Mouse (Mus musculus) R1 (cell line): ENCODE data around the gene Rgl1.
"Not testable (repeated sequence)": the region's sequence is repeated elsewhere in the genome, so short reads cannot be mapped to it uniquely, and the experiment has no call there.

ENCODE experiments used
- DNase-seq: peaks from one replicate; pipeline ENCODE4 v3.0.0-alpha.2; 2018; ENCODE audit warnings: low read depth, low spot score

Gene Rgl1

DNA sequence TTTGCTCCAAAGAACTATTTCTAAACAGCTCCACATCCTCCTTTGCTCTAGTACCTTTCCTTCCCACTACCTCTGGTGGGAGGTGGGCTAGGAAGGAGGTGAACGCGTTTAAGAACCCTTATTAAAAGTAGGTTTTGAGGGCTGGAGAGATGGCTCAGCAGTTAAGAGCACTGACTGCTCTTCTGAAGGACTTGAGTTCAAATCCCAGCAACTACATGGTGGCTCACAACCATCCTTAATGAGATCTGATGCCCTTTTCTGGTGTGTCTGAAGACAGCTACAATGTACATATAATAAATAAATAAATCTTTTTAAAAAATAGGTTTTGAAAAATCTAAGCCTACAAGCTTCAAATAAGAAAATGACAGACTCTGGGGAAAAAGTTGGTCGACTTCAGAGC is 19.3 kb upstream of the Rgl1 start:
- not testable (repeated sequence) for DNase-seq

DNA sequence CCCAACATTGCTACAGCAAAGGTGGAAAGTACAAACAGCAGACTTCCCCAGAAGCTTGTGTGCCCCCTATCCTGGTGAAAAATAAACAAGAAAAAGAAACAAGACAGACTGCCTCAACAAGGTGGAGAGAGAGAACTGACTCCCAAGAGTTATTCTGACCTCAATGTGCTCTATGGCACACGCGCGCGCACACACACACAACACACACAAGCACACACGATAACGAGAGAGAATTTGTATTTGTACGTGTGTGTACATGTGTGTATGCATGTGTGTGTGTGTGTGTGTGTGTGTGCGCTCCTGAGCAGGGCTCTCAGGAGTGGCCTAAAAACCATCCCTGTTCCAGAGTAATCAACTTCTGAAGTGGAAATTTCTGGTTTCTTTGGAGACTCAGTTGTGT is 18.5 kb upstream of the Rgl1 start:
- DNase-seq, result no peak

DNA sequence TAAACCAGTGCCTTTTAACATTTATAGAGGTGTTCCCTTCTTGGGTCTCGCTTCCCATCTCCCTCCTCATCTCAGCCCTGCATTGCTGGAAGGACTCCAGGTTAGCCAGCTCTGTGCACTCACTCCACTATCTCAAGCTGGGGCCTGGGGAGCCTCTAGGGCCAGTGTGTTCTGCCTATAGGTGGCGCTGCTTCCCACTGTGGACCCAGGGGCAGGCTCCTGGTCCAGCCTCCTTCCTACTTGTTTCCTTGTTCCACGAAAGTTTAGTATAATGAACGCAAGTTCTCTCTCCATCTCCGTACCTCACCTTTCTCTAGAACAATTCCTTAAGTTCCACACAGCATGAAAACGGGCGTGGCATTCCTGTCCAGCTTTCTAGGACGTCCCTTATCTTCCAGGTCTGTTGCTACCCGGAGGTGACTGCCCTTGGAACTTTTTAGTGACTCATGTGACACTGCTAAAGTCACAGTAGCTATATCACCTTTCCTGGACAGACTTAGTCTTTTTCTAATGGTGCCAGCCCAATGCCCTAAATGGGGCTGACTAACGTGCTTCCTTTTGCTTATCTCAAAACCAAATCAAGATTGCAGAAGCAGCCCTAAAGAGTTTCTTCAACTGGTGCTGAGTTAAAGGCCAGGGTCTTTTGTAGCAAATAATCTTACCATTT is 13.1 kb upstream of the Rgl1 start:
- DNase-seq, result peak; percentile 77

DNA sequence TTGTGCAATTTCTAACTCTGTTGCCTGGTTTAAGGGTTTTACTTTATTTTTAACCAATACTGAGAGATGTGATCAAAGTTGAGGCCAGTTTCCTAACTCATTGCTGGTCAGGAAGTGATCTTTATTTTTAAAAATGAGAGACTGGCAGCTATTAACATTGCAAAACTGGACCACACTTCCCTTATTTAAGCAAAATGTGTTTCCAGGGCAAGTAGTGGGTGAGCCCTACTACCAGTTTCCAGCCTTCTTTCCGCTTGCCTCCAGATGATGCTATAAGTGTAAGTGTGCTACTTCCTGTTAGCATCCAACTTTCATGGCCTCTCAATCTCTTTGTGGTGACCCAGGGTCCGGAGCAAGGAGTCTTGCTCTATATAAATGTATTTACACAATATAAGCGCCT is 8.4 kb upstream of the Rgl1 start:
- not testable (repeated sequence) for DNase-seq

DNA sequence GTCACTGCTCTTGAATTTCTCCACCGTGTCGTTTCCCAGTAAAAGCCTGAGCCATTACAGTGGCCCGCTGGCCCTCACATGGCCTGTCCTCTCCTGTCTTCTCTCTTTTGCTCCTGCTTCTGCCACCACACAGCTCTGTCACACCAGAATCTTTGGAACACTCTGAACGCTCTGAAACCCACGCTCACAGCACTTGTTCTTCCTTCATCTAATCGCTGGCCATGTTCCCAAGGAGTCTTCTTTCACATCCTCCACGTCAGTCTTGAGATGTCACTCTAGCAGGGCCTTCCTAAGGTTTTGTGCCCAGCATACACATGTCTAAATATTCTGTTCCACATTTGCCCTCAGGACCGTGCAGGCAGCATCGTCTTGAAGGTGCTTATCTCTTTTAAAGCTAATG is 4.9 kb upstream of the Rgl1 start:
- no peak for DNase-seq

DNA sequence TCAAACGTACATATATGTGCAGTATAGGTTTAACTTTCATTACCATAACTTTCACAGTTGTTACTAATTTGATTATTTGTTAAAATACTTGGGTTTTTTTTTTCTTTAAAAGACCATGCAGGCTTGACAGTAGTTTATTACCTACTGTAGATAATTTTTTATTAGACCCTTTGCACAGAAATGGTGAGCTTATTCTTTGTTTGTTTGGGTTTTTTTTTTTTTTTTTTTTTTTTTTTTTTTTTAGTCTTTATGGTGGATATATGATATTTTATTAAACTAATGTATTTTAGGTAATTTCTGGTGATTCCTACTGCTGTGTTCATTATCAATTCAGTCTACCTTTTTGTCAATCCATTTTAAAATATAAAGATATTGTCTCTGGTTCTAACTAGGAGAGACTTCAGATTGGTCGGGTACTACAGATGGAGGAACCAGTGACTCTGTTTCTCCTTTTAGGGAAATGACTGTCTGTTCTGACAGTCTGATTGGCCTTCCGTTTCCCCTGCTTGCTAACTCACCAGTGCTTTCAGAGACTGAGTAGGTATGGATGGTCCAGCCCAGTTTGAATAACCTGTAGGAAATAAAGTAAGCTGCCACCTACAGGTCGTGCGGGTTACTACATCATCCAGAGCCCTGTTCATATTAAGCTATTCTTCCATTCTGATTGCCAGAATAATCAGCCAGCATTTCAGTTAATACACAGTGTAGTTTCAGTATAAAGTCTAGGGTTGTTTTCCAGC is 1.8 kb upstream of the Rgl1 start:
- peak; percentile 95 for DNase-seq

DNA sequence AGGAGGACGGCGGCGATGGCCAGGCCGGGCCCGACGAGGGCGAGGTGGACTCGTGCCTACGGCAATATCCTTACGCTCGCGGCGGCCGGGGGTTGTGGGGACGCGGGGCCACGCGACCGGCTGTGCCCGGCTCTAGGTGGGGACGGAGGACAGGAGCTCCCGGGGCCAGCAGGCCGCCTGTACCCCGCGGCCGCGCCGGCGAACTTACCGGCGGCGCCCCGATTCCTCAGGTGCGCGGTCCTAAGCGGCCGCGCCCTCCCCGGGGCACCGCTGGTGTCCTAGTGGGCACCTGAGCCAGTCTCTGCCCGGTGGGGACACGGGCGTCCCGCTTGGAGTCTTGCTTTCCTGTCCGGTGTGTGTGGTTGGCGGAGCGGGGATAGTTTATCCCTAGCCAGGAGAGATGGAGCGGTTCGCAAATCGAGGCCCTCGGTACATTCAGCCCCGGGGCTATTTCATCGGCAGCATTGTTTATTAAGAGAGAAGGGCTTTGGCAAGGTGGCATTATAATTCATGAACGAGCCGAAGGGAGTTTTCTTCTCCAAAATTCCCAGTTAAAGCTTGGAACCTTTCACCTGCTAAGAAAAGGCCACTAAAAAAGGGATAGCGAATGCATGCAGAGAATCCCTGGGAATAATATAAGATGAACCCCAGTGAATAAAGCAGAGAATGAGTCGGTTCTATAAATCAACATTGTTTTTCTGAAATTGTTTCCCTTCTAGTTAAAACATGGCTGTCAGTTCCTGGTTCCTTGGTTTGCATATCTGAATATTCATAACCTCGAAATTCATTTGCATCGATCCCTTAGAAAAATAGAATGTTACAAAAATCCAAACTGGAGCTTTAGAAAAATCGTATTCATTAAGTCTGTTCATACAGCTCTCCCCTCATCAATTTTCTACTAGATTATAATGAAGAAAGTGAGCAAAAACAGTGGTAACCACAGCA is 925 bp upstream of the Rgl1 start:
- peak; percentile 34 for DNase-seq

DNA sequence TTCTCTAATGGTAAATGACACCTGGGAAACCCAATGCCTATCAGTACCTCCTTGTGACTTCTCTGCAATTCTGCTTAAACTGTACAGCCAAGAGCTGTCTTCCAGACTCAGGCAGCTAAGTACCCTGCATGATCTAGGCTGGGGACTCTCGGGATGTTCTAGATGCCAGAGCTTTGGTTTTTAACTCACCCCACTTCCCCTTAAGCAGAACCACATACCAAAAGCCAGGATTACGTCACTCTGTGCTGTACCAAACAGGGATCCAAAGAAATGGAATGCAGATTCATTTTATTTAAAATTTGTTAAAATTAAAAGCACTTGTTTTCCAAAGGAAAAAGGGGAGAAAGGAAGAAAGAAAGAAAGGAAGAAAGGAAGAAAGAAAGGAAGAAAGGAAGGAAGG is 4.4 kb downstream of the Rgl1 start:
- DNase-seq, result no peak

DNA sequence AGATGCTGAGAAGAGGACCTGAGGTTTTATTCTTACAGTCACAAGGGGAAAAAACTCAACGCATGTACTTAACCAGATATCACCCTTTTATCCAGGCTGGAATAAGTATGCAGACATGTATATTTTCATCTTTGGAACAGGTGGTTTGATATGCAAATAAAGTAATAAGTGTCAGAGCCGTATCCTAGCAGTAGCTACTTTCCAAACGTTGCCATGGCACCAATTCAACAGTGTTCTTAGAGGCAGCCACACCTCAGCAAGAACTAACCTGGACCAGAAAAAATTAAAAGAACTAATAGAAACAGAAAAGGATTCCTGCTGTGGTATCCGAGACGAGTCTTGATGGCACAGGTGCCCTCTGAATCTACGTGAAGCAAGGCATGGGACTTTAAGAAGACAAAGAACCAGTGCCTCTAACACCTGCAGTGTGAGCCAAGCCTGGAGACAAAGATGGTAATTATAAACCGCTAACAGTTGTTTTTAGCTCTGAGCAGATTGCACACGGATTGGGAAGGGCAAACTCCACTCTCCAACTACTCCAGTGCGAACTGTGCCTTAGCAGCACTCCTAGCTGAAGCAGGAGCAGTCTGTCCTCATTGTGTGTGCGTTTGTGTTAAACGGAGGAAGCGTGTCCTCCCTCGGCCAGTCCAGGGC is 15.7 kb downstream of the Rgl1 start, which contains the start of gene Apobec4:
TSS of gene Apobec4 (plus strand) at position 240 of the 654 bp plus-strand sequence.
- DNase-seq, result no peak

DNA sequence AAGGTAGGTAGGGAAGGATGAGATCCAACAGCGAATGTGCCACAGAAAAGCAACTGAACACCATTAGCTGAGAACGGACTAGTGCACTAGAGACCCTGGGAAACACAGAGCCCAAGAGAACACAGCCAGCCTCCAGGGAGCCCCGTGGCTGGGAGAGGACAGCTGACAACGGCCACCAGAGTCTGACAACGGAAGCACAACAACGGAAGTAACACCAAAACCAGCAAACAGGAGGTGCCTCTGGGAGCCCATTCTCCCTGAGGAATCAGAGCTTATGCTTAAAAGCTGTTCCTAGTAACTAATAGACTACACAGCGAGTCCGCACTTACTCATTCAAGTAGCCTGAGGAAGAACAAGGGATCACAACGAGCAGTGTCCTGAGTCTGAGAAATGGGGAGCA is 16.9 kb downstream of the Rgl1 start:
- DNase-seq, result no peak

DNA sequence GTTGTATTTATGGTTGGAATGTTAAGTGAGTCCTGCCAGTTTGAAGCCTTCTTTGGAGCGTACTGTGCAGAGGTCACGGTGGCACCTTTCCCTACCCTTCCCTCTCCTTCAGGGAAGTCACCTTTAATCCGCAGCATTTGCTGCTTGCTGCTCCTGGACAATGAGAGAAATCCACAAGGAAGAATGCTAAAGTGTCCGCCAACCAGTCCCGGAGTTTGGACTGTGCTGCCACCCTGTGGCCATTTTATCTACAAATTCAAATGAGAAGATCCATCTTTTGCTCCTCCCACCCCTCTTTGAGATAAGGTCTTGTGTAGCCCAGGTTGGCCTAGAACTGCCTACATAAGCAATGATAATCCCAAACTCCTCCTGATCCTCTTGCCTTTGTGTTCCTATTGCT is 19.7 kb downstream of the Rgl1 start:
- peak; percentile 85 for DNase-seq

DNA sequence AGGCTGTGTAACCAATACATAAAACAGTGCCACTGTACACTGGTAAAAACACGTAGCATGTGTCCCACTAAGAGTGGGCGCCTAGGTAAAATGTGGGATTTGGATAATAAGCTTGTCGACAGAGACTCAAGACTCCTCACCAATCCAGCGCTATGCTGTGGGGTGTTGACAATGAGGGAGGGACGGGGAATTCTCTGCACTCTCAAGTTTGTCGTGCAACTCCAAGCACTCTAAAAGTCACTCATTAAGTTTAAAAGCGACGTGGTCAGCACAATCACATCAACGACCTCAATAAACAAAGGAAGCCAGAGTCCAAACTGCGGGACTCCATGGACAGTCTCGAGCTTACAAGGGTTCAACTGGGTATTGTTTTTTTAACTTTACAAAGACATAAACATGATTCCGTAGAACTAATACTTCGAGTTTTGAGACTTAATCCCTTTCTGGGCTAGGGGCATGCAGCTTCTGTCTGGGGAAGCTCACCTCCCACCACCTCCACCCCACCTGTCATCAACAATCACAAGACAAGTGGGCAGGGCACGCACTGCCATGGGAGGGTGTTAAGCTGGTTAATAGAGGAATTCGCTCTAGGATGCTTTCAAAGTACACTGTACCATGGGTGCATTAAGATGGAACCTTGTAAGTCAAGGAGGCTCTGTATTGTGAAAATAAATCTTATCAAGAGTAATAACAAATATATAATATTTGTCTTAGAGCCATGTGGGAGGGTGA is 22.9 kb downstream of the Rgl1 start:
- DNase-seq, result no peak

DNA sequence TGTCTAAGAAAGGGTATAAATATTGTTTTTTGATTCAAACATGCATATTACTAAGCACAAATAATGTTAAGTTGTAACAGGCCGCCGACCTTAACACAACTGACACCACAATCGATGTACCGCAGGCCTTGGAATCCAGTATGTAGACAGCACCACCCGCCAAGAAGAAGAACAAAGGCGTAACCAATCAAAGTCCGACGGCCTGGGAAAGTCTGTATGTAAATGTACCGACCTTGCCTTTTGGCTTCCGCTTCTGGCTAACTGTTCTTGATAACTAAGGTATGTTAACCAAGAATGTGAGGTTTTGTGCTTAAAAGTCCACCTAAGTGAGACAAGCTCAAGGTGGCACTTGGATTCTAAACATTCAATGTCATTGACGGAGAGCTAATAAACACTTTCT is 26.8 kb downstream of the Rgl1 start:
- DNase-seq, result peak; percentile 70

DNA sequence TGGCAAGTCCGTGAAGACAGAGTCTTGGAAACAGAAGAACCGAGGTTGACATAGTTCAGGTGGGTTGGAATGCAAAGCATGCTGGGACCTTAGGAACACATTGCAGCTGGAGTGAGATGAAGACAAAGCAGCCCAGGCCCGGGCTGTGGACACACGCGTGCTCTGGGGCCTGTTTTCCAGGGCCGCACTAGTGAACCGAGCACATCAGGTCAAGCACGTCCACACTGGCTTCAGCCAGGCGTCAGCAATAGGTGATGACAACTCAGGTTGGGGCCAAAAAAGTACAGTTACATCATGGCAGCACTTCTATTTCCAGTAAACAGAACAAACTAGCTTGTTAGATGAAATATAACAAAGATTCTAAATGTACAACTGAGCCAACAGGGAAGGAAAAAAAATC is 27.4 kb downstream of the Rgl1 start:
- DNase-seq, result no peak

DNA sequence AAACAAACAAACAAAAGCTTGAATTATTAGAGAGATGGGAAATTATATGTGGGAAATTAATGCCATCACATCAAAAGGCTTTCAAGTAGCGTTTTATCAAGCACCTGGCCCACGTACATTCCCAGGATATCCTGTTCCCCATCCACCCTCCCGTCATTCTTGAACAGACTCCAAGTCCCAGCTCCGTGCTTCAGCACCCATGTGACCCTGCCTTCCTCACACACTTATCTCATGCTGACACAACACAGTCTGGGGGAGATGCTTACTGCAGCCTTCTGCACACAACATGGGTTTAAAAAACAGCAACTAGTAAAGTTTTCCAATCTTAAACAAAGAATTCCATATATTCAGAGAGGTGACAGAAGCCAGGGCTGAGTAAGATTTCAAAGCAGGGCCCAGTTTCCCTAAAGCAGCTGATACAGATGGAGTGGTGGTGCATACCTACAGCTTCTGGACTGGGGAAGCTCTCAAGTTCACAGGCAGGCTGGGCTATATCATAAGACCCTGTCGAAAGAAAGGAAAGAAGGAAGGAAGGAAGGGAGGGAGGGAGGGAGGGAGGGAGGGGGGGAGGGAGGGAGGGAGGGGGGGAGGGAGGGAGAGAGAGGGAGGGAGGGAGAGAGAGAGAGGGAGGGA is 38.4 kb downstream of the Rgl1 start:
- DNase-seq, result no peak

DNA sequence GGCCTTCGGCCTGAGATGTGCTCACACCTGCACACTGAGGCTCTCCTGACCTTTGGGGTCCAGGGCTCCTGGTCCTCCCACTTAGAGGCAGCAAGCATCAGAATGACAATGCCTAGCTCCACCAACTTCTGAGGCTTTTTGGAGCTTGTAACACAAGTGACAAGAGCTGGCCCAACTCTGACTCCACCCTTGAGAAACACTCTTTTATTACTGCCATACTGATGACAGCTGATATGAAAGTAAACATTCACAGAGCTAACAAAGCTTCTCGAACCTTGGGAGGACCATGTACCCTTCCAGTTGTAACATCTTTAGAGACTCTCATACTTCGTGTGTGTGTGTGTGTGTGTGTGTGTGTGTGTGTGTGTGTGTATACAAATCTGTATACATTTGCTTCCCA is 40.1 kb downstream of the Rgl1 start:
- no peak for DNase-seq

DNA sequence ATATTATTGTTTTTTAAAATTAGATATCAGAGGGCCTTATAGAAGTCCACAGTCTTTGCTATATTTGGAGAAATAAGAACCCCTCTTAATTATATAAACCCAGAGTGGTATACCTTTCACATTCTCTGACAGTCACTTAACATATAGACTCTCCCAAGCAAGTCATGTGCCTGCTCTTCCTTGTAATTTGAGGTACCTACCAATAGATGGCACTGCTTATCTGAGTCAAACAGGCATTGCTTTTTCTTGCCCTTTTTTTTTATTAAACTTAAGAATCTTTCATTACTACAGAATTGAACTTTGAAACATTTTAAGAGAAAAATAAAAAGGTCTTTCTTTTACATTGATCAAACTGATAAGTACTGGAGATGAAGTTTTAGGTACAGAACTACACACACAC is 41.9 kb downstream of the Rgl1 start:
- DNase-seq, result peak; percentile 65

DNA sequence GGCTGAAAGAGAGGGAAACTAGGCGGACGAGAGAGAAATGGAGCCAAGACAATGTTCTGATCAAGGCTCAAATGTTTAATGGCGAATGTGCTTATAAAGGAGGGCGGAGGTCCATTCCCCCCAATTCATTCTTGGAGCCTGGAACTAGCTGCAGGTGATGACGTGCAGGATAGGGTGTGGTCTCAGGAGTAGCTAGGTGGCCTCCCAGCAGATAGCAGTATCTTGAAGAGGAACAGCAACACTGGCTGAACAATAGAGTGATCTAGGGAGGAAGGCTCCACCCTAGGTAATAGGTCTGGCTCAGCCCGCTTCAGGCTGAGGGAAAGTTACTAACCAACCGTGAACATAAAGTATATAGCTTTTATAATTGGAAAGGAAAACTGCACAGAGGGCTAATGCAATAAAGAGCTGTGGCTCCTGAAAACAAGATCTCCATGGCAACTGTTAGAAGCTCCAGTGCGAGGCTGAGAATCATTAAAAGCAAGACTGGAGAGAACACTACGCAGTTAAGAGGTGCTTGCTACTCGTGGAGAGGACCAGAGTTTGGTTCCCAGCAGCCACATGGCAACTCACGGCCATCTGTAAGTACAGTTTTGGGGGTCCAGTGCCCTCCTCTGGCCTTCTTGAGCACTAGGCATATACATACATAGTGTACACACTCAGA is 44.5 kb downstream of the Rgl1 start:
- peak; percentile 53 for DNase-seq

DNA sequence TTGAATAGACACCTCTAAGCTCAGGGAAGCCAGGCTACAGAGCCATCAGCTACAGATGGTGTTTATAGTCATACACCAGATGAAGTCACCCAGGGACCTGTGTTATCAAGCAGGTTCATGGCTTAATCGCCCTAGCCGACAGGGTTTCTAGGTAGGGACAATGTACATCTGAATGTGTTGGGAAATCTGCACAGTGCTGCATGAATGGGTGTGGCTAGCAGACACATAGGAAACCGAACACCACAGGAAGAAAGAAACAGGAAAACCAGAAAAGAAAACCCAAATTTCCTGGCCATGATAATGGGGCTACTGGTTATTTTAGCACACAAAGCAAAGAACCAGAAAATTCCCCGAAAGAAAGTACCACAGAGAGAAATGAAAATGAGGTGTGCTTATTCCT is 45.2 kb downstream of the Rgl1 start:
- peak; percentile 21 for DNase-seq

DNA sequence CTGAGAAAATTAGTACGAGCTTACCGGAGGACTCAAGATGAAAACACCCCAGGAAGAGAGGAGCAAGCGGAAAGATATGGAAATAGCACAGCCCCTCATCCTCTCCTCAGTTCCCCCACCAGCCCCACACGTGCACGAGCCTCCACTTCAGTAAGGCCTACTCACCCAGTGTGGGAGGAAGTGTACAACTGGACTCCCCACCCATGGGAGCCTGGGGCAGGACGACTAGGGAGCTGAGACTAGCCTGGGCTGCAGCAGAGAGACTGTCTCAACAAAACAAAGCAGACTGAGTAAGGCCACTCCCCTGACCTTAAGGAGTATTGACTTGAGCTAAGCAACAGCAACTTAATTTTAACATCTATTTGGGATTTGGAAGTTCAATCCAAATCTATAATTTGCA is 48.0 kb downstream of the Rgl1 start:
- no peak for DNase-seq
